Mouse (Mus musculus) olfactory bulb, adult 2 months (tissue): ENCODE results near the gene Dusp13.

ENCODE experiments used
- CTCF ChIP-seq: fragments of 200-500 bp; IDR thresholded peaks from 2 replicates; pipeline ENCODE4 v1.5.1; 2012; ENCODE audit warnings: low read depth, mild to moderate bottlenecking, low read length, moderate library complexity; ENCODE audit not compliant: insufficient read depth
- POLR2A ChIP-seq: fragments of 200-500 bp; IDR thresholded peaks from 2 replicates; pipeline ENCODE4 v1.6.1; 2012; ENCODE audit warnings: mild to moderate bottlenecking, low read depth, low read length, moderate library complexity; ENCODE audit not compliant: insufficient read depth

DNA sequence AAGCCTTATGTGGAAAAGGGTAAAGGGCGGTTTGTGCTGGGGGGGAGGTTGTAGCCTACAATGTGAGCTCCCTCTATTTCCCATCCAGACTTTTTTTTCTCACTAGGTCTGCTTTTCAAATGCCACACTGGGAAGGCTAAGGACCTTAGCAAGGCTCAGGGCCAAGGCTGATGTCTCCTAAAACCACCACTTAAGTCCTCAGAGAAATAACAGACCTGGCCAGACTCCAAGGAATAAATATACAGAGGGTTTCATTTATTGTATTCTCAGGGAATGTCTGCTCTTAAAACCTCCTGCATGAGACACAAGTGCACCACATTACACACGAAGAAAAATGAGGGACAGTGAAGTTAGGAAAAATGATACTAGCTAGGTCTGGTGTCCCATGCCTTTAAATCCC lies 39.8 kb downstream of the Dusp13 start:
- TF ChIP-seq POLR2A: no peak
- TF ChIP-seq CTCF: no peak
